Mouse (Mus musculus): ENCODE data around the gene Crx.
A peak's percentile ranks its signal among the peaks of the same experiment; 100 is the strongest.
"Not testable (repeated sequence)": the region's sequence is repeated elsewhere in the genome, so short reads cannot be mapped to it uniquely, and the experiment has no call there.

Gene Crx

GRCm38 (mm10) chr7:15879756-15880155, at the start of gene Crx:
Crx (minus strand) TSS chr7:15879968.
- DNase-seq: no peak

DNA sequence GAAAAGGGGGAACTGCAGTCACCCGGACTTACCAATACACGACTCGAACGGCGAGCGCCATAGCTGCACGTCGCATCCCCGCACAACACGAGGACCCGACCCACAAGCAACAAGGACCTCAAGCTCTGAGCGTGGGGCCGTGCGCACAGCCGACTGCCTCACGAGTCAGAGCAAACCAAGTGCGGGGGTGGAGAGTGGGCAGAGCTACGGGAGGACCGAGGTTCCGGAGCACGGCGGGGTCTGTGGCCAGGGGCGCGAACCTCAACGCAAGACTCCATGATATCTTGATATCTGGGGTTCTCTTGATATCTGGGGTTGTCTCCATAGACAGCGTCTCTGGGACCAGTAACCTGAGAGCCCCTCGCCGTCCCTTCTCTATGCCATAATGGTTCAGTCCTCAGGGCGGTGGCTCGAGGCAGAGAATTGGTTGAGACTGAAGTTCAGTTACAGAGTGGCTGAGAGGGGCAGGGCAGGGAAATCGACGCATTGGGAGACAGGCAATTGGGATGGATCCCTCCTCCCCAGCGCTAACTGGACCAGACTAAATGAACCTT, 42.5 kb upstream of the Crx start, which contains the start of gene Selenow:
Gene Selenow (minus strand): TSS at position 183 of the 554 bp plus-strand sequence.
- DNase-seq: peak; percentile 91

DNA sequence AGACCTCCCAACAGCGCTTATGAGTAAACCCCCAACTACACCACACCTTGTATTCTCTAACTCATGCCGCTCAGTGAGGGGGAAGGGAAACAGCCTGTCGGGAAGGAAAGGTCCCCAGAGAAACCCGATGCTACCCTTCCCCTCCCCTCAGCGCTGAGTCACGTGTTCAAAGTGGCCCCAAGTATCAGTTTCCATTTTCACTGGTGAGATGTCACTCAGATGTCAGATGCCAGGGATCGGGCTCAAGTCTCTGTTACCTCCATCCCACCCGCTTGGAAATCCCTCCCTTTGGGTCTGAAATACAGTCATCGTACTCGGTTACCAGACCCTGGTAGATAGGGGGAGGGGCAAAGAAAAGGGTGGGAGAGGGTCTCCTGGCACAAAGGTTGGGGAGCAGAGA, 42.0 kb upstream of the Crx start:
- DNase-seq: no peak

- no peak for DNase-seq
Observed at GRCm38 (mm10) chr7:15920645-15921190, 41.0 kb upstream of the Crx start.

DNA sequence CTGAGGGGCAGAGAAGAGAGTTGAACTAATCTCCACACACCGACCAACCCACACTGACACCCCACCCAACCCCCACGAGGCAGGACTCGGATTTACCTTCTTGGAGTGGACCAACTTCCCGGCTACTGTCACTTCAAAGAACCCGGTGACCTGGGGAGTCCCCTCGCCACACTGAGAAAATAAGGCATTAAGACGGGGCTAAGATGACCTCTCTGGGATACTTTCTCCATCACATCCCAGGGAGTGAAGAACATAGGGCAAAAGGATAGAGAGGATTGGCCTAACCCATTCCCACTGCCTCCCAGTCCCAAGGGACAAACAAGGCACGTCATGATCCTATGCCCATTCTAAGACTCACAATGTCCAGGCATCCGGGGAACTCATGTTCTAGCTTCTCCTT, 40.2 kb upstream of the Crx start:
- no peak for DNase-seq

GRCm38 (mm10) chr7:15918371-15918770, 38.6 kb upstream of the Crx start:
- DNase-seq: no peak

- no peak for DNase-seq
Observed at GRCm38 (mm10) chr7:15916996-15917395, 37.2 kb upstream of the Crx start.

DNA sequence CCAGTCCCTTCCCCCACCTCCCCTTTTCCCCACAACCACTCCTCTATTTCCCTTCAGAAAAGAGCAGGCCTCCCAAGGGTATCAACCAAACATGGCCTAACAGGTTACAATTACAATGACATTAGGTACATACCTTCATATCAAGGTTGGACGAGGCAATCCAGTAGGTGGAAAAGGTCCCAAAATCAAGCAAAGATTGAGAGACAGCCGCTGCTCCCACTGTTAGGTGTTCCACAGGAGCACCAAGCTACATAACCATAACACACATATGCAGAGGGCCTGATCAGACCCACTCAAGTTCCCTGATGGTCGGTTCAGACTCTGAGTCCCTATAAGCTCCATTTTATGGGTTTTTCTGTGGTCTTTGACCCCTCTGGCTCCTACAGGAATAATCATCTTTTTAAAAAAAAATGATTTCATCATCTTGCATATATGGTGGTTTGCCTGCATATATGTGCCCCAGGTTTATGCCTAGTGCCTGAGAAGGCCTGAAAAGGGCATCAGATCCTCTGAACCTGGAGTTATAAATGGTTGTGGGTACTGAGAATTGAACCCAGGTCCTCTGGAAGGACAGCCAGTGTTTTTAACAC, 36.5 kb upstream of the Crx start:
- DNase-seq: no peak

- DNase-seq: not testable (repeated sequence)
Observed at GRCm38 (mm10) chr7:15915695-15916094, 35.9 kb upstream of the Crx start.

DNA sequence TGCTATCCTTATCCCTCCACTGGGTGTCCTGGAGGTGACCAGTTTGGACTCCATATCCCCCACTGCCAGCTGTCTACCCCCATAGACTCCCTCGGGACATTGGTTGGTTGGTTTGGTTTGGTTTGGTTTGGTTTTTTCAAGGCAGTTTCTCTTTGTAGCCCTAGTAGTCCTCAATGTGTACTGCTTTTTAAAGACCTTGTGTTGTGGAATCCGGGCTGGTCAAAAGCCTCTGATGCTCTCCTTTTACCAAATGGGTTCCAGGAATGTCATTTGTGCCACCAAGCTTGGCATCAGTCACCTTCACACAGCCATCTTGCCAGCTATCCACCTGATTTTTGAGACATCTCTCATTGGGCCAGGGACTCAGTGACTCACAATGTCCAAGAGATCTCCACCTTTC, 35.0 kb upstream of the Crx start:
- no peak for DNase-seq

DNA sequence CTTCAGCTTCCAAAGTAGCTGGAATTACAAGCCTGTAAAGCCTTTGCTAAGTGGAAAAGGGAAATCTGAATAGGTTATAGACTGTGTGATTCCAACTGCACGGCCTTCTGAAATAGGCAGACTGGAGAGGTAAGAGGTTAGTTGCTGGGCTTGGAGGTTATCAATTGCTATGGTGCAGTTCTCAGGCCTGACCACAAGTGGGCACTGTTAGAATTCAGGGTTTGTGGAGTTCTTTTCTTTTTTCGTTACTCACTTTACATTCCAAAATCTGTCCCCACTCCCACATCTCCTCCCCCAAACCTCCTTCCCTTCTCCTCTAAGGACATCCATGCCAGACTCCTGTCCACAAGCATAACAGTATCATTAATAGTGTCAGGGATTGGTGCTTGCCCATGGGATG, 34.5 kb upstream of the Crx start:
- peak; percentile 33 for DNase-seq

DNA sequence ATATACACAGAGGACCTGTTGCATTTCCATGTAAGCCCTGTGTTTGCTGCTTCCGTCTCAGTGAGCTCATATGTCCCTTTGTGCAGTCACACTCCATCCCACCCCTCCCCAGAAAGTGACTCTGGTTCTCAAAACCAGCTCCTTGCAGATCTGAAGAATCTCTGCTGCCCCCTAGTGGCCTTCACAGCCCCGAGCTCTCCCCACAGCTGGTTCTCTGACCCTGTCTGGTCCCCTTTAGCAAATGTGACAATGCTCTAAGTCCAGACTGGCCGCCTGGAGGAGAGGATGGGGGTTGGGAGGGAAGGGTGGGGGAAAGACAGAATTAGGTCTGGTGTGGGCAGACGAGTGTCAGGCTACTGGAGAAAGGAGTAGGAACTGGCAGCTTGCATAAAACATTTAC, 32.4 kb upstream of the Crx start:
- DNase-seq: peak; percentile 74

- no peak for DNase-seq
Observed at GRCm38 (mm10) chr7:15910521-15910920, 30.8 kb upstream of the Crx start.

GRCm38 (mm10) chr7:15907971-15908590, 28.3 kb upstream of the Crx start:
- DNase-seq: no peak

DNA sequence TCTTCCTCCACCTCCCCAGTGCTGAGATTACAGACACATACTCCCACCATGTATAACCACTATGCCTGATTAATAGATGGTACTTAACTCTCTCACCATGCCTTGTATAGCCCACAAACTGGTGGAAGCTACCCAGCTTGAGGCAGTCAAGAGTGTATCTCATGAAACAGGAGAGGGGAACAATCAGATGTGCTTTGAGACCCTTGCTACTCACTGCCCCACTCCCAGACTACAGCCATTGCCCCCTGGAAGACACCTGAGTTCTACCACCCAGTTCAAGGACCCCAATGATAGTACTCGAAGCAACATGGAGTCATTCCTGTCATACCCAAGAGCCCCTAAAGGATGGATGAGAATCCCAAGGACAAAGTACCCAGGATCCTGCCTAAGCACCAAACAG, 26.8 kb upstream of the Crx start:
- no peak for DNase-seq

DNA sequence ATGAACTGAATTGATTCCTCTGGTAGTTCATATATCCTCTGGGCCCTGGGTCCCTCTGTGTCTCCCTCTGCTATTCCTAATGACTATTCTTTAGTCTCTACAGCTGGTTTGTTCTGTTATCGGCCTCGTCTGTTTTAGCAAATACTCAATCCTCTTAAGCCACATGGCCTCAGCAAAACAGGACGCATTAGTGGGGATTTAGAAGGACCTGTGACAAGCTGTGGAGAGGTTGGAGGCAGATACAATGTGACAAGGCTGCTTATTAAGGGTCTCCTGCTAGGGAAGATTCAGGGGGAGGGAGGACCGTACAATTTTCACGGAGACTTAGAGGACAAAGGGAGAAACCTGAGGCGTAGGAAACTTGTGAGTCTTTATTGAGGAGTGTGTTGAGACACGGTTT, 26.1 kb upstream of the Crx start:
- DNase-seq: no peak

DNA sequence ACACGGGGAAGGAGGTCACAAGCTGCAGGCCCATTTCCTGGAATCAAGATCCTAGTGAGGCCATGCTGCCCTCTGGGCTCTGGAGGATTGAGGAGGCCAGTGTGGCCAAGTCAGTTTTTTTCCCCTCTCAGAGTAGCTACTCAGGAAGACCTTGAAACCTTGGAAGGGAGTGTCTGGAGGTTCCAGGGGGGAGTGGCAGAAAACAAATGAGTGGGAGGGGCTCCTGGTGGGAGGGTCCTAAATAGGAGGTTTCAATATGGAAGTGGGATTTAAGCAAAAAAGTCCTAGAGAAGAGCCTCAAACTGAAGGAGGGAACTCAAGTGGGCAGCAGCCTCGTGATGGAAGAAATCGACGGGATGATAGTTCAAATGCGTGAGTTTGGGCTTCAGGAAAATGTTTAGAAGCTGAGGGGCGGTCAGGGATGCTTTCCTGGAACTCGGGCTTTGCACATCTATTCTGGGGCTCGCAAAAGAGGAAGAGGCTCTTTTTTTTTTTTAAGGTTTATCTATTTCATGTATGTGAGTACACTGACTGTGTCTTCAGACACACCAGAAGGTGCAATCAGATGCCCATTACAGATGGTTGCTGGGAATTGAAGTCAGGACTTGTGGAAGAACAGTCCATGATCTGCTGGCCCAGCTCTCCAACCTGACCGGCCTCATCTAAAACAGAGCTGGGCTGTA, 21.7 kb upstream of the Crx start:
- no peak for DNase-seq

DNA sequence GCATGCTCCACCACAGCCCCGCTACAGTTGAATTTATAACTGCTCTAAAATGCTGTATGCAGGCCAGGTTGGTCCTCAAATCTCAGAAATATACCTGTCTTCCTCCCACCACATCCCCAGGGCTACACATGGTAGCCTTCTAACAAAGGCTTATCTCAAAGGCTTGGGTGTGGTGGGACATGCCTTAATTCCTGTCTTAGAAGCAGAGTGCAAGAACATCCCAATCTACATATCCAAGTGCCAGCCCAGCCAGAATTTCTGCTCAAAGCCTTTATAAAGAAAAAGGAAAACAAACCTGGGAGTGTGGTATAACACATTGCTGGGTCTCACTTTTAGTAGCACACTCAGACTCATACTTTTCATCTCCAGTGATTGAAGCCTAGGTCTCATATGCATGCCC, 14.5 kb upstream of the Crx start:
- no peak for DNase-seq

DNA sequence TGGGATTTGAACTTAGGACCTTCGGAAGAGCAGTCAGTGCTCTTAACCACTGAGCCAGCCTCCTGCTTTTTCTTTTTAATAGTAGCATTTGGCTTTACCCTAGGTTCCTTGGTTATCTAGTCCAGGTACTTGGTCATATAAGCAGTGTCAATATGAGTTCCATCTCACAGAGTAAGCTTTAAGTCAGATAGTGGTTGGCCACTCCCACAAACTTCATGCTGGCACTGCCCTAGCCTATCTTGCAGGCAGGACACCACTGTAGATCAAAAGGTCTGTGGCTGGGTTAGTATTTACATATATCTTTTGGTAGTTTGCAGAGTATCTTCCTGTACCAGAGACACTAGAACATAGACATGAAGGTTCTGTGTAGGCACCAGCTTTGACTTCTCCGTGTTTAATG, 4.4 kb upstream of the Crx start:
- no peak for DNase-seq

GRCm38 (mm10) chr7:15882317-15882716, 2.5 kb upstream of the Crx start, which contains the start of gene Crxos:
Crxos (plus strand) TSS chr7:15882617.
- no peak for DNase-seq

- no peak for DNase-seq
Observed at GRCm38 (mm10) chr7:15881831-15882230, 2.1 kb upstream of the Crx start.

- DNase-seq: no peak
Observed at GRCm38 (mm10) chr7:15881388-15881787, 1.6 kb upstream of the Crx start.

- DNase-seq: no peak
Observed at GRCm38 (mm10) chr7:15864104-15864503, 15.7 kb downstream of the Crx start.

DNA sequence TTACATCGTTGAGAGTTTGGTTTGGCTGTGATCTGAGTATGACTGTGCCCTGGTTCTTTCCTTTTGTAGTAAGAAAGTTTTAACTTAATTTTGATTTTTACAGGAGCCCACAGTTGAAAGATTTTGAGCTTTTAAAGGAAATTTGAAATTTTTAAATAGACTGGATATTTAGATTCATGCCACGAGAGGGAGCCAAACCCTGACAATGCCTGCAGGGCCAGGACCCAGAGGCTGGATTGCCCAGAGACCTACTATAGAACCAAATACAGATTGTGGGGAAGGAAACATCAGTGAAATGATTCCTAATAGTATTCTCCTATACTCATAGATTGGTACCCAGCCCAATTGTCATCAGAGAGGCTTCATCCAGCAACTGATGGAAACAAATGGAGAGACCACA, 20.1 kb downstream of the Crx start:
- no peak for DNase-seq
